Mouse (Mus musculus): Measurements from ENCODE around the gene Rcbtb2.
A peak's percentile ranks its signal among the peaks of the same experiment; 100 is the strongest.
"Not testable (repeated sequence)": the region's sequence is repeated elsewhere in the genome, so short reads cannot be mapped to it uniquely, and the experiment has no call there.

Gene Rcbtb2

GRCm38 (mm10) chr14:73122923-73123278 is at the start of gene Rcbtb2:
TSS of gene Rcbtb2 (plus strand) at chr14:73123037.
- no peak for DNase-seq

- no peak for DNase-seq
These were observed 39.3 kb upstream of the Rcbtb2 start for GRCm38 (mm10) chr14:73083563-73083962.

GRCm38 (mm10) chr14:73086425-73086824 is 36.4 kb upstream of the Rcbtb2 start:
- no peak for DNase-seq

GRCm38 (mm10) chr14:73087247-73087646 is 35.6 kb upstream of the Rcbtb2 start:
- DNase-seq = no peak

GRCm38 (mm10) chr14:73087746-73088145 is 35.1 kb upstream of the Rcbtb2 start:
- peak; percentile 42 for DNase-seq

DNA sequence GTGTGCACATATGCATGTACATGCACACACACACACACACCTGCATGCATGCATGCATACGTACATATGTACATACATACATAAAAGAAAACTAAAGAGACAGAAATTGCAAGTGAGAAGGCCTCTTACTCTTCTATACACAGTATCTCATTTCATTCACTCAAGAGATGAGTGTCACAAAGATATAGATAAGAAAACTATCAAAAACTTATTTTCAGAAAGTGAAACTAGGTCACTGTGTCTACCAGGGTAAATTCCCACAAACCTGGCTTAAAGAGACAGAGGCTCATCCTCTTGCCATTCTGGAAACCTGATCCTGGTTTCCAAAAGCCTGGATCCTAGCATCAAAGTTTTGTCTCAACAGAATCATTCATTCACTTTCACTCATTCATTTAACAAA is 34.6 kb upstream of the Rcbtb2 start:
- DNase-seq = no peak

DNA sequence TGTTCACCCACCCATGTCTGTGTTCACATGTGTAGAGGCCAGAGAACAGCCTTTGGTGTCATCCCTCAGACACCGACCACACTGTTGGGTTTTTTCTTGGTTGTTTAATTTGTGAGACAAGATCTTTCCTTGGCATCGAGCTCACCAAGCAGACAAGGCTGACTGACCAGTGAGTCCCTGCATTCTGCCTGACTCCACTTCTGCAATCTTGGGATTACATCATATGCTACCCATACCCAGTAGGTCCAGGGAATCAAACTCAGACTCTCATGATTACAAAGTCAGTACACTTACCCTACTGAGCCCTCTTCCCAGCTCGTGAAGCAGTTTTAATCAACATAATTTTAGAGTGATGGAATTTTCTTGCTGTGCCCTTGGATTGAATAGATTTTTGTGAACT is 30.0 kb upstream of the Rcbtb2 start:
- no peak for DNase-seq

GRCm38 (mm10) chr14:73094802-73095550 is 27.9 kb upstream of the Rcbtb2 start:
- DNase-seq = no peak

DNA sequence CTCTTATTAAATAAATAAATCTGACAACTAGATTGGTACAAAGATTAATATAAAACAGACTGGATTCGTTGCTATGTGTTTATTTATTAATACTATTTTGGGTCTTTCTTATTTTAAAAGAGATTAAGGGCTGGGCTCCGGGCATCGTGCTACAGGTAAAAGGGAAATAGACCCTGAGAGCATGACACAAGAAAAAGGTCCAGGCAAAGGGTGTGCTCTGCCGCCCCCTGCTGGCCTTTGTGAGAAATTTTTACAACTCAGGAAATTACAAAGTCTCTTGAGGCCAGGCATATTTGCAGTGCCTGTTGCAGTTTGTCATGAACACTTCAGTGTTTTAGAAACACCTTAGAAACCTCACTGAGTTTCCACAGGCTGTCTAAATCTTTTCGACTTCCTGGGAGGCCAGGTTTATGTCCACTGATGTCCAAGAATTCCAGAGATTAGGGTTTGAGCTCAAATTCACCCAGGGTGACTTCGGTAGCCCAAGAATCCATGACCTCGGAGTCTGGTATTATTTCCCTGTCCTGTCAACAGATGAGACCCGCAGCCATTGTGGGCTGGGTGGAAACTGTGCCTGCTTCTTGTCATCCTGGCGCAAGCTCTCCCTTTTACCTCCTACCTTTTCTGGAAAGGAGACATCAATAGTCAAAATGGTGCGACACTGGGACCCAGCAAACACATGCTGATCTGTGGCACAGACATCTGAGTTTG is 24.0 kb upstream of the Rcbtb2 start:
- peak; percentile 70 for DNase-seq

DNA sequence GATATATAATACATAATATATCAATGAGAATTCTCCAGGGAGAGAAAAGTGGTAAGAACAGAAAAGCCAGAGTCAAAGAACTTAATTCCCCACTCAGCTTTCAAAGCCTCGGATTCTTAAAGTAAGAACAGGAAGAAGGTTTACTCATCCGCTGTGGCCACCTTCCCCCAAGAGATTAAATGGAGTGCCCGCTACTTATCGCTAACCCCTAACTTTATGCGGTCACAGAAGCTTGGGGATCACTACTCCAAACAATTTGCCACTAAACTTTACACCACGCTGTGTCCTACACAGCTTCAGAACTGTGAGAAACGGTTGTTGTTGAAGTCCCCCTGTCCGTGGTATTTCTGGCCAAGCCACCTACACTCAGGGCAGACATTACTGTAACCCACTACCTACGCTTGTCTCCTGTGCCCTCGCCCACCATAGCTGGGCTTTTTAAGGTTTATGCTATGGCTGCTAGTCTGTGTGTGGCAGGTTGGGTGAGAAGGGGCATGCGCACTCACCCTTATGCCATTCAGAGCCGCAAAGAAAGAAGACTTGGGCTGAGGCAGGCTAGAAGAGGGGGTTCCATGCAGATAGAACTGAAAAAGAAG is 20.5 kb upstream of the Rcbtb2 start:
- no peak for DNase-seq

DNA sequence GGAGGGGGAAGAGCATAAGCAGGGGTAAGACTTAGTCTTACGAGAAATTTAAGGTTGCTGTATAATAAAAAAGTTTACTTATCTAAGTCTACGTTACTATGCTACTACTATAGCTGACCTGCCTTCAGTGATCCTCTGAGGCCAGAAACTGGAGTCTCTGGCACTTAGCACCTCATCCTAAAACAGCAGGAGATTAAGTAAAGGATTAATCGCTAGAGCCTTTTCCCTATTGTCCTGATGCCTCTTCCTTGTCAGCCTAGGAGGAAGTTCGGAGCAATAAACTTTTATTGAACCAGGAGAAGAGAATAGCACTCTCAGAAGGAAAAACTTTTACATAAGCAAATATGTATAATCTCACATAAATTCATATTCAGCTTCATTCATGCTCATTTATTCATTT is 19.9 kb upstream of the Rcbtb2 start:
- DNase-seq = not testable (repeated sequence)

DNA sequence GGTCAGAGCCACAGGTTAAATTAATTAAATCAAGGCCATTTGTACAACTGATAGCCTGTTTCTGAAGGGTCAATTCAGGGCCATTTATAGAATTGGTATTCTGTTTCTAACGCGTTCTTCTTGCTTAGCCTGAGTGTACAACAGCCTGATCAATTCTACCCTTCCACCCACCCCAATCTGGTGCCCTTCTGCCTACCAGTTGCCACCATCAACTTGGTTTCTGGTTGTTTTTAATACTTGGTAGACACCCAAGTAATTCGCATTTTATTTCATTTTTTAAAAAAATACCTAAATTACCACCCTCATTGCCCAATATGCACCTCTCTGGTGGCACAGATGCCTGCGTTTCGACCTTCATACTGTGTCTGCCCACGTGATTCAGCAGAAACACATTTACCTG is 17.9 kb upstream of the Rcbtb2 start:
- DNase-seq = no peak

- DNase-seq = peak; percentile 65
These were observed 17.2 kb upstream of the Rcbtb2 start for GRCm38 (mm10) chr14:73105407-73106185.

DNA sequence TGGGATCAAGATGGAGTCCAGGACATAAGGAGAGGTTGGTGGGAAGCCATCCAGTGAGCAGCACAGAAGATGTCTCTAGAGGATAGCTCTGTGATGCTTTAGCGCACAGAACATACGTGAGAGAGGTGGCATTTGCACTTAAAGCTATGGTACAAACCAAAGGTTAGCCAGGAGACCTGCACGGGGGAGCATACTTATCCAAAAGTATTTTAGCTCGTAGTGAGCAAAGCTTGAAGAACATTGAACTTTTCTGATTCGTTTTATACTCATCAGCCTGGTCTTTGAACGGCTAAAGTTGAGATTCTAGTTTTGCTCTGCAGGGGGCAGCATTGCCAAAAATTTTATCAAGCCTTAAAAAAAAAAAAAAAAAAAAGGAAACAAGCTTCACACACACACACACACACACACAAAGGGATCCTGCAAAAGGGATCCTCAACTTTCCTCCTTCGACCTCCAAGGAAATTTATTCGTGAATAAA is 16.6 kb upstream of the Rcbtb2 start:
- DNase-seq = peak; percentile 78

GRCm38 (mm10) chr14:73106957-73107356 is 15.9 kb upstream of the Rcbtb2 start:
- peak; percentile 57 for DNase-seq

GRCm38 (mm10) chr14:73107371-73107770 is 15.5 kb upstream of the Rcbtb2 start:
- DNase-seq = peak; percentile 36

DNA sequence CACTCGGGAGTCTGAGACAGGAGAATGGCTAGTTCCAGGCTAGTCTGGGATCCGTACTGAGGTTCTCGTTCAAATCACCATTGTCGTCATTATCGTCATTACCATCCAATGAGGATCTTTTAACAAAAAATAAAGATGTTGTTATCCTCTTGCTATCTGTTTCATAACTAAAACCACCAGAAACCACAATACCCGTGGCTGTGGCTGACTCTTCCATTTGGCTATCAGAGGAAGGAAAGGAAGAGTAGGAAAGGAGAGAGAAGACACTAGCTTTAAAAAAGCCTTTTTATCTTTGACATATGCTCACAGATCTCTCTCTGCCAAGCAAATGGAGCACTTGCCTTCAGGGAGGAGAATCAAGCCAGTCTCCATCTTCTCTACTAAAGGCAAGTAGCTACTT is 14.9 kb upstream of the Rcbtb2 start:
- no peak for DNase-seq

DNA sequence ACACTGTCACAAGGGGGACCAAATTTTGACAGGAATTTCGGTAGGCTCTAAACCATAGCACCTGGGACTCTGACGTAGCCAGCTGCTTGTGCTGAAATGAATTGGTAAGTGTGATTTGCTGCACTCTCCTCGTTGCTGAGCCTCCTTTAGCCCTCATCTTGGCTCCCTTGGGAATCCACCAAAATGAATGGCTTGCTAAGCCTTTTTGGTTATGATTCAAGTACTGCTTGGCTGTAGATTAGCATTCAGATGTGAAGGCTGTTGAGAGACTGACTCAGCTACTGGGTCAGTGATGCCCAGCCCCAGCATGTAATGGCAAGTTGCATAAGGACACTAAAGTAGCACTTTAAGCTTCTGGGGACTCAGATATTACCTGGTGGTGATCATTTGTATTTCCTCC is 12.2 kb upstream of the Rcbtb2 start:
- no peak for DNase-seq

DNA sequence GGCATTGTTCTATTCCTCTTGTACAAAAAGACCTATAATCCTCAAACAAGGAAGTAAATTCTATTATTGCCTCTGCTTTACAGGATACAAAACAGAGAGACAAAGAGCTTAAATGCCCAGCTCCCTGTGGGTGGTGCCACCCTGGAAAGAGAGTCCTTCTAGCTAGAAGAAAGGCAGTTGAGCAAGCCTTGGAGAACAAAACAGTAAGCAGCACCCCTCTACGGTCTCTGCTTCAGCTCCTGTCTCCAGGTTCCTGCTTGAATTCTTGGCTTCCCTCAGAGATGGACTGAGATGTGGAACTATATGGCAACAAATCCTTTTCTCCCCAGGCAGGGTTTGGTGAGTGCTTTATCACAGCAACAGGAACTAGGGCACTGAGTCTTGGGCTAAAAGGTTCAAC is 11.7 kb upstream of the Rcbtb2 start:
- peak; percentile 45 for DNase-seq

GRCm38 (mm10) chr14:73112186-73112840 is 10.5 kb upstream of the Rcbtb2 start:
- peak; percentile 68 for DNase-seq

GRCm38 (mm10) chr14:73114952-73115351 is 7.9 kb upstream of the Rcbtb2 start:
- not testable (repeated sequence) for DNase-seq

DNA sequence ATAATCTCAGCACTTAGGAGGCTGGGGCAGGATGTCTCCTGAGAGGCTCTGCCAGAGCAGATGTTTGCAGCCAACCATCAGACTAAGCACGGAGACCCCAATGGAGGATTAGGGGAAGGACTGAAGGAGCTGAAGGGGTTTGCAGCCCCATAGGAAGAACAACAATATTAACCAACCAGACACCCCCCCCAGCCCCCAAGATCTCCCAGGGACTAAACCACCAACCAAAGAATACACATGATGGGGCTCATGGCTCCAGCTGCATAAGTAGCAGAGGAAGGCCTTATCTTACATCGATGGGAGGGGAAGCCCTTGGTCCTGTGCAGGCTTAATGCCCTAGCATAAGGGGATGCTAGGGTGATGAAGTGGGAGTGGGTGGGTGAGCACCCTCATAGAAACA is 6.5 kb upstream of the Rcbtb2 start:
- peak; percentile 76 for DNase-seq

DNA sequence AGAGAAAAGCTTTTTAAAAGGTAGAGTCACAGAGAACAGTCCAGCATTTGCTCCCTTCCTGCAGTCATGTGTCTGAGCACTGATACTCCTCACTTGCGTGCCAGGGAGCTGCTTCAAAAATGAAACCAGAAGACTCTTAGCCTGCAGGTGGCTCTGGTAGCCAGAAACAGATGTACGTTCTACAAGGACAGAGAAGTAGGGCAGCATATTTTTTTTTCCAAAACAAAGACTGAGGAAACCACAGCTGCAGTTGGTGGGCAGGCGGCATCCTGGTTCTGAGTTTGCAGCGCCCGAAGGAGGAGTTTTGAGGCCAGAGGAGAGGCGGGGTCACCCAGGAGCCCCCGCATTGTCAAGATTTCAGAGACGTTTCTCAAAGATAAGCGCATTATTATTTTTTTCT is 5.9 kb upstream of the Rcbtb2 start:
- peak; percentile 88 for DNase-seq

Measured in thymus, postnatal 25 days (tissue).